ENCODE assay signal across 9 mouse cellular contexts in the genomic region with DNA sequence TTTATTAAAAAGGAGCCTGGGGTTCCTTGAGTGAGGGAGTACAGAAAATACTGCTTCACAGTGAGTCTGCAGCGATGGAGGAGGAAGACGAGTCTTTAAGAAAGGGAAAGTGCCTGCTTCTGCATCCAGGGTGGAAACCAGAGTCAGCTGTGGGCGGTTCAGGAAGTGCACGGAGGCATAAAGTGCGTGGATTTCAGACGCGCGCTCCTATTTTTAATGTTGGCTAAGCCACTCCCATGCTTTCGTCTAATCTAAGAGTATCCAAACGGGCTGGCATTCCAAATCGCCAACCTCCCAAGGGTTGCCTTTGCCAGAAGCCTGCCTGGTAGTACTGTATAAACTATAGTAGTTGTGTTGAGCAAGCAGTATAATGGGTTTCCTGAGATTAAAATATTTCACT. TPM values are rescaled to one million over a fixed set of nuclear protein-coding genes. Genes with fewer than 3 reads are reported as not detected.
DNase-seq lines count a peak whose midpoint lies in the region; ATAC-seq lines count a peak whose summit lies in the region.
"Had no signal": no experiment of that assay in that cellular context is flagged by ENCODE, and none has a peak within 500 bp of the region (broad histone marks: within the 10 kb centered on the region; RNA-seq: fewer than 3 reads in every experiment).

No protein-coding gene starts in this region.

- H3K9me3 ChIP-seq in limb, embryonic 10.5 days (replicated peaks): no peaks in the 10 kb centered on the region
- no peaks in the 10 kb centered on the region for H3K9me3 ChIP-seq in midbrain, embryonic 11.5 days (ENCODE audit: control insufficient read depth, low read length)

- H3K4me3 ChIP-seq in limb, embryonic 10.5 days: no peak overlapping the region
- no peak overlapping the region for H3K4me3 ChIP-seq in midbrain, embryonic 11.5 days (ENCODE audit: low read depth, low read length)
- H3K4me3 ChIP-seq: myocyte had no signal

- H3K9ac ChIP-seq in midbrain, embryonic 11.5 days (ENCODE audit: low read length): no peak overlapping the region

- peak overlapping the region; percentile 50; the same call in 1 of the 2 replicates for H3K27ac ChIP-seq in limb, embryonic 10.5 days
- no peak overlapping the region for H3K27ac ChIP-seq in midbrain, embryonic 11.5 days (ENCODE audit: low read depth, low read length)

- H3K4me2 ChIP-seq in midbrain, embryonic 11.5 days: peak overlapping the region; percentile 24

- peaks cover 36% of the 10 kb centered on the region for H3K4me1 ChIP-seq in limb, embryonic 10.5 days
- peaks cover 14% of the 10 kb centered on the region for H3K4me1 ChIP-seq in midbrain, embryonic 11.5 days (ENCODE audit: control insufficient read depth, insufficient read depth, low read length)

- peak; percentile 59 for DNase-seq in CD4-positive, CD25-positive, alpha-beta regulatory T cell, adult 2 months (ENCODE audit: low read depth, low spot score)
- peak; percentile 14 for DNase-seq in adrenal gland, postnatal 25 days
- no peak for DNase-seq in limb, embryonic 10.5 days (ENCODE audit: low spot score)
- DNase-seq in midbrain, embryonic 11.5 days (ENCODE audit: low spot score, missing footprints): peak; percentile 90
- DNase-seq in thymus, adult 18-20 months: peak; percentile 17 to 34
- no peak for DNase-seq in cerebellum, adult 9-10 months

- peak; percentile 79 for ATAC-seq in granulocyte monocyte progenitor cell, adult 5-6 weeks (replicated peaks; ENCODE audit: poor library complexity, severe bottlenecking)
- ATAC-seq in inflammation-experienced regulatory T-cells, adult 6 months: peak; percentile 83
- peak; percentile 31; the same call in 1 of the 2 replicates for ATAC-seq in midbrain, embryonic 11.5 days (ENCODE audit: low FRiP score)

- 52% methylated on average over 11 of the region's 11 CpGs for WGBS in limb, embryonic 10.5 days
- WGBS in midbrain, embryonic 11.5 days: 36% methylated on average over 11 of the region's 11 CpGs

- H3K27me3 ChIP-seq in limb, embryonic 10.5 days (ENCODE audit: low read depth, poor library complexity, severe bottlenecking): no peaks in the 10 kb centered on the region
- H3K27me3 ChIP-seq in midbrain, embryonic 11.5 days (ENCODE audit: control insufficient read depth, insufficient read depth, low read length): no peaks in the 10 kb centered on the region; the same call in 1 of the 2 replicates

- no peaks in the 10 kb centered on the region for H3K36me3 ChIP-seq in limb, embryonic 10.5 days
- no peaks in the 10 kb centered on the region for H3K36me3 ChIP-seq in midbrain, embryonic 11.5 days (ENCODE audit: control insufficient read depth, insufficient read depth, low read length)

RNA-seq across cellular contexts. Expression of a gene that starts 50.4 kb away (rescaled TPM):
- total RNA-seq in adrenal gland, postnatal 25 days (2021): 150 and 162 TPM in 2 replicates
- 583 and 666 TPM in 2 replicates for total RNA-seq in granulocyte monocyte progenitor cell, adult 5-6 weeks (2014; fragmentation: Nextera tagmentation)
- total RNA-seq in granulocyte monocyte progenitor cell, adult 5-6 weeks (2017): 670 and 682 TPM in 2 replicates
- 100 to 1,000 TPM; 122 to 256 (median 122) TPM for polyA plus RNA-seq in inflammation-experienced regulatory T-cells, adult 6 months (2017; shearing (Covaris generic))
- polyA plus RNA-seq in limb, embryonic 10.5 days (2016; fragmentation: Nextera tagmentation; extraction: Ambion mirVana): 343 and 349 TPM in 2 replicates
- 447 and 449 TPM in 2 replicates for polyA plus RNA-seq in midbrain, embryonic 11.5 days (2014; fragmentation: Nextera tagmentation; extraction: Ambion mirVana)

Comparison
In these comparisons a context has a peak if more than half of its experiments do, and no peak if none do; other contexts are left out.
1. DNase-seq: peak in CD4-positive, CD25-positive, alpha-beta regulatory T cell, adult 2 months (single experiment), adrenal gland, postnatal 25 days (single experiment), midbrain, embryonic 11.5 days (single experiment) and thymus, adult 18-20 months (2 of 2); none in limb, embryonic 10.5 days (single experiment) and cerebellum, adult 9-10 months (single experiment).
2. ATAC-seq: peak in every context shown above with its lines; median percentile 83 in inflammation-experienced regulatory T-cells, adult 6 months; 79 in granulocyte monocyte progenitor cell, adult 5-6 weeks; 31 in midbrain, embryonic 11.5 days.